Mouse (Mus musculus): ENCODE data around the gene Trim46.

DNA sequence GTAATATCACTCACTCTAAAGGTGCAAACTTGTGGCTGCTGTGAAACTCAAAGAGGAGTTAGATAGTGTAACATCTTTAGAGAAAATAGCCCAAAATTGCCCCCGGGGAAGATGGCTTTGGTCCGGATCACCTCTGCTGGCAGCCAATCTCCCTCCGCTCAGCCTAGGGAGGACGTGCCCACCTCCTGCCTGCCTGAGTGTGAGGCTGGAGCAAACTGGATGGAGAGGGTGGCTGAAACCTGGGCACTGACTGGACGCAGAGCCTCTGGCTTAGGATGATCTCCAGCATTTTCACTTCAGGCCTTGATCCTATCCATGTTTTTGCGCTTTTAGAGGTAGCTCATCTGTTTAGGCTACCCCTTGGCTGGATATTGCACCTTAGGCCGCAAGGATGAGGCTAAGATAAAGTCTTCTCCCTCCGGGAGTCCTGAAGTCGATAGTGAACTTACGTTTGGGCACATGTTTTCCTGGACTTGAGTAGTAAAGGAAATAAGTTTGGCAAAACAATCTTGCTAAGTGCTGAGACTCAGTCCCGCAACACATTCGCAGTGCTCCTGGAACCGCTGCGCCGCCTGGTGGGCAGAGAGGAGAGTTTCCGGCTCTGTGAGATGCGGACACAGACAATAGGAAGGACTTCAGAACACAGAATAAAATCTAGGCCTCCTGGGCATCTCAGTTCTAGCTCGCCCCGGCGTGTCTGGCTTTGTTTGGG lies 35.6 kb upstream of the Trim46 start:
- TF ChIP-seq CTCF (IDR thresholded peaks at IDR 0.05; ENCODE audit: low read depth) = peak; percentile 96
- no peak for TF ChIP-seq EP300 (optimal IDR thresholded peaks at IDR 0.05)

All from stomach, postnatal 0 days (tissue).